Mouse (Mus musculus): ENCODE data around the gene Gzmb.

DNA sequence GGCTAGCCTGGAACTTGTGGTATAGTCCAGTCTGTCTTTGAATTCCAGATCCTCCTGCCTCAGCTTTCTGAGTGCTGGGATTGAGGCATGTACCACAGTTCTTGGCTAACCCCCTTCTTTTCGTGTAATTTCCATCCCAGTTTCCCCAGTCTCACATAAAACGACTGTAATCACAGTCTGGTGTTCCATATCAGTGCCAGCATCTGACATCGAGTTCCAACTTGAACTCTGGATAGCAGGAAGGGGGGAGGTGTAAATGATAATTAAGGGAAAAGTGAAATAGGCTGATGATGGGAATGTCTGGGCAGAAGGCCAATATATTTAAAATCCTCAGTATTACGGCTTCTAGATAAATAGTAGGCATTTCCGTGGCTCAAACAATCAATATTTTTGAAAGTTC, 19.0 kb upstream of the Gzmb start:
- TF ChIP-seq POLR2A (IDR thresholded peaks at IDR 0.05; ENCODE audit: low read depth, low read length) (no peak), CTCF (IDR thresholded peaks at IDR 0.05; ENCODE audit: borderline replicate concordance, insufficient read depth, low read length) (no peak)
